Mouse (Mus musculus) lung, postnatal 0 days (tissue): ENCODE measurements at regions not wholly inside any gene's neighbourhood (a gene's known extent, or its start where the extent isn't known, plus 50 kb on each side); places are given as distances from the start of the nearest gene placed in this dataset.

Experiments
- ATAC-seq: fragments of 200-750 bp; cut with Nextera tagmentation; 2 replicates; pipeline ENCODE4 v1.8.0; 2017; ENCODE audit warnings: moderate library complexity
- DNase-seq: peaks from one replicate; pipeline ENCODE4 v3.0.0-alpha.2; 2016; ENCODE audit warnings: low spot score
- H3K27ac ChIP-seq: fragments of 300-500 bp; sonication (generic); 2 replicates; pipeline ENCODE4 v1.5.1; 2014; ENCODE audit warnings: antibody characterized with exemption, mild to moderate bottlenecking, low read length, mixed read lengths
- H3K27me3 ChIP-seq: fragments of 300-500 bp; sonication (generic); replicated peaks from 2 replicates; pipeline ENCODE4 v1.6.1; 2014; ENCODE audit warnings: low read length, mixed read lengths; ENCODE audit not compliant: insufficient read depth
- H3K36me3 ChIP-seq: fragments of 300-500 bp; sonication (generic); 2 replicates; pipeline ENCODE4 v1.6.1; 2014; ENCODE audit warnings: low read length, mixed read lengths; ENCODE audit not compliant: insufficient read depth
- H3K4me1 ChIP-seq: fragments of 300-500 bp; sonication (generic); 2 replicates; pipeline ENCODE4 v1.6.1; 2014; ENCODE audit warnings: antibody characterized with exemption, low read depth, low read length, mixed read lengths; ENCODE audit not compliant: insufficient read depth
- H3K4me2 ChIP-seq: fragments of 300-500 bp; sonication (generic); replicated peaks from 2 replicates; pipeline ENCODE4 v1.6.1; 2014; ENCODE audit warnings: low read depth, mild to moderate bottlenecking, low read length, moderate library complexity, mixed read lengths
- H3K4me3 ChIP-seq: fragments of 300-500 bp; sonication (generic); 2 replicates; pipeline ENCODE4 v1.5.1; 2014; ENCODE audit warnings: low read depth, low read length
- H3K9ac ChIP-seq: fragments of 300-500 bp; sonication (generic); replicated peaks from 2 replicates; pipeline ENCODE4 v1.6.1; 2014; ENCODE audit warnings: low read depth, mild to moderate bottlenecking
- H3K9me3 ChIP-seq: fragments of 300-500 bp; sonication (generic); 2 replicates; pipeline ENCODE4 v1.6.1; 2016; ENCODE audit warnings: low read length, mixed read lengths
- CTCF ChIP-seq: IDR thresholded peaks from 2 replicates; pipeline ENCODE4 v1.5.1; 2016; ENCODE audit warnings: antibody characterized with exemption, mild to moderate bottlenecking
- EP300 ChIP-seq: IDR thresholded peaks from 2 replicates; pipeline ENCODE4 v1.6.1; 2016; ENCODE audit warnings: antibody characterized with exemption, mild to moderate bottlenecking, control low read depth
- WGBS: fragments of 180-500 bp; shearing (Covaris S2); extraction: QIAGEN DNeasy Blood & Tissue Kit; methylation state at CpG from one replicate; pipeline ENCODE4 v1.1.7; 2014; 5-methylcytosine and 5-hydroxymethylcytosine counted together

DNA sequence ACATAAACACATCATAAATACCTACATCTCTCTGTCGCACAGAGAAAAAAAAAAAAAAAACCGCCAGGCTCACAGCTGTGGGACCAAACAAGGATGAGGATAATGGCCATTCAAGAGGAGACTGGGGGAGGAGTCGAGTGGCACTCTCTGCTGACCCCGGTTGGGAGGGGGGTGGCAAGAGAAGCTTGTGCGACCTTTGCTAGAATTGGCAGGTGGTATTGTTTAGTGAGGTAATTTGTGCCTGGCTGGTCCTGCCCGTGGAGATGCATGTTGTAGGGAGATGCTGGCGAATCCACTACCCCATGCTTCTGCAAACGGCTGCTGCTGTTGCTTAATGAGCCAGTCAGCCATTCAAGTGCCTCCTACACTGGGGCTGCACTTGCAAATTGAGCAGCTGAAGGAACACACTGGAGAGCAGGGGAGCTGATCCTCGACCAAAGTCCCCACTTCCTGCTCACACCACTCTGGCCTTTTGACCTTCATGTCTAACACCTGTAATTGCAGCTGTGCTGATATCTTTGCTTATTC, 66.5 kb upstream of the Lmo2 start:
- Histone ChIP-seq H3K36me3 (no peaks in the 10 kb centered on the region), H3K4me3 (no peak overlapping the region), H3K4me2 (no peak overlapping the region), H3K4me1 (no peaks in the 10 kb centered on the region), H3K27me3 (no peaks in the 10 kb centered on the region), H3K9ac (no peak overlapping the region), H3K27ac (no peak overlapping the region), H3K9me3 (no peaks in the 10 kb centered on the region)
- DNase-seq (no peak), ATAC-seq (no peak)
- no peak for TF ChIP-seq CTCF
- no peak for TF ChIP-seq EP300
- WGBS = 17% methylated on average over 9 of the region's 9 CpGs

DNA sequence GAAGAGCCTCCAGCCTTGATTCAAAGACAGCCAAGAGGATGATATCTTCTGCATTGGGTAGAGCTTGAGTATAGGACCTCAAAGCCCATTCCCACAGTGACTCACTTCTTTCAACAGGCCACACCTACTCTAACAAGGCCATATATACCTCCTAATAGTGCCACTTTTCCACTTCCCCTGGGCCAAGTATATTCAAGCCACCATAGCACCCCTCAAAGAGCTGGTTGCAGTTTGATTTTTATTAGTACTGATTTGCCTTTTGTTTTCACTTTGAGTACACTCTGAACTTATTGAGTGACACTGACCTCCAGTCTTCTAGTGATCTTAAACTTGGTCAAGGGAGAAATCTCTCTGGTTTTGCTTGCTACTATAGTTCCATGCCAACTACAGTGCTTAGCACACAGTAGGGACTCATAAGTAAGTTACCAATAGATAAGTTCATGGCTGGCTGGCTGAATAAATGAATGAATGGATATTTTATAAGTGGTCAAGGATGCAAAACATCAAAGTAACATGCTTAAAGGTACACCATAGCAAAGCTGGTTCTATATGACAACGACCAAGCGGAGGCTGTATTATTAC, 64.5 kb upstream of the Lmo2 start:
- Histone ChIP-seq H3K27ac (no peak overlapping the region), H3K4me2 (no peak overlapping the region)

DNA sequence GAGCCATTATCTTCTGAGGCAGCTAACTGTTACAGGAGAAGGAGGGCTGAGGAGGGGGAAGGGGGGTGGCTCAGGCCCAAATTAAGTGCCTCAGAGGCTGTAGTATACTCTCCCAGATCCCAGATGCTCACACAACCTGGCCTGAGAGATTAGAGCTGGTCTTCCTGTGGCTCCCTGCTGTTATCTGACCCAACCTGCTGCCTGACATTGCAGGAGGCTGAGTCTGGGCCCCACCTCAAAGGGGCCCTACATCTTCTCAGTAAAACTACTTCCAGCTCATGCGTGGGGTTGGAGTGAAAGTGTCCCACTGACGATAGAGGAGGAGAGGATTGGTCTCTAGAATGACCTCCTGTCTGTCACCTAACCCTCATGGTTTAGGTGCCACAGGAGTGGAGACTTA, 64.0 kb upstream of the Lmo2 start:
- Histone ChIP-seq H3K4me1 (no peaks in the 10 kb centered on the region), H3K4me2 (no peak overlapping the region), H3K9me3 (no peaks in the 10 kb centered on the region), H3K4me3 (no peak overlapping the region), H3K27ac (no peak overlapping the region), H3K9ac (no peak overlapping the region), H3K27me3 (no peaks in the 10 kb centered on the region), H3K36me3 (no peaks in the 10 kb centered on the region)
- 0 out of 2 replicates have a peak, but pooled peaks have one; percentile 33 for ATAC-seq
- 50% methylated on average over 2 of the region's 2 CpGs for WGBS
- TF ChIP-seq CTCF (no peak), EP300 (no peak)
- DNase-seq = no peak

More for the DNA sequence above, 64.5 kb upstream of the Lmo2 start:
- no peaks in the 10 kb centered on the region for H3K4me1 ChIP-seq
- 91% methylated on average over 2 of the region's 2 CpGs for WGBS
- H3K27me3 ChIP-seq = no peaks in the 10 kb centered on the region
- H3K9me3 ChIP-seq = no peaks in the 10 kb centered on the region
- TF ChIP-seq CTCF (no peak), EP300 (no peak)
- H3K4me3 ChIP-seq = no peak overlapping the region
- H3K36me3 ChIP-seq = no peaks in the 10 kb centered on the region
- H3K9ac ChIP-seq = no peak overlapping the region
- DNase-seq (no peak), ATAC-seq (no peak)

DNA sequence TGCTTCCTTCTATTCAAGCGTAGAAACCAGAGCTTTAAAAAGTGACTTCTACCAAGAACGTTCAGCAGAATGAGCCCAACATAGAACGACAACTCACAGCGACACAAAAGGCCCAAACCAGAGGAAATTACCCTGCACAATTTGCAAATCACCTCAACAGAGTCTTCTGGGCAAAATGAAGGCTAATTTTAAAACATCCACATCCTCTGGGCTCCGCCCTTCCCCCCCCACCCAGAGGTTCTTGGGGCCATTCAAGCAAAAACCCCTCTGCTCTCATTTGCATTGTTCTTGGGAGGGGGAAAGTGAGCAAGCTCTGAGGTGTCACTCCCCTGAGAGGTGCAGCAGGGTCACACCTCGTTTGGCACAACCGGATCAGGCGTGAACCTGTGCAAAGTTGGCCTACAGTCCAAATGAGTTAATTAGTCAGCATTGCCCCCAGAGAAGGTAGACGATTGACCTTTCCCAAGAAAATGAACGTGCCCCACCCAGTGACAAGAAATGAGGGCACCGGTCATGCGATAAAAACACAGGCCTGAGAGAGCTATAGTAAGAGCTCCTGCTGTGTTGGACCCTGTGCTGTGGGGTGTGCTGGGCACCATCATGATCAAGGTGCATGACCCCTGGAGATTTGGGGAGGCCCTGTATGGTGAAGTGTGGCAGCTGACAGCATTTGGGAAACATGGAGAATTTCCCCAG, 62.7 kb upstream of the Lmo2 start:
- H3K9ac ChIP-seq = no peak overlapping the region
- no peaks in the 10 kb centered on the region for H3K4me1 ChIP-seq
- H3K36me3 ChIP-seq = no peaks in the 10 kb centered on the region
- no peak overlapping the region for H3K27ac ChIP-seq
- no peak for TF ChIP-seq CTCF
- TF ChIP-seq EP300 = no peak
- WGBS = 63% methylated on average over 12 of the region's 12 CpGs
- ATAC-seq = no peak
- no peaks in the 10 kb centered on the region for H3K9me3 ChIP-seq
- H3K4me2 ChIP-seq = no peak overlapping the region
- no peaks in the 10 kb centered on the region for H3K27me3 ChIP-seq
- no peak for DNase-seq
- no peak overlapping the region for H3K4me3 ChIP-seq

DNA sequence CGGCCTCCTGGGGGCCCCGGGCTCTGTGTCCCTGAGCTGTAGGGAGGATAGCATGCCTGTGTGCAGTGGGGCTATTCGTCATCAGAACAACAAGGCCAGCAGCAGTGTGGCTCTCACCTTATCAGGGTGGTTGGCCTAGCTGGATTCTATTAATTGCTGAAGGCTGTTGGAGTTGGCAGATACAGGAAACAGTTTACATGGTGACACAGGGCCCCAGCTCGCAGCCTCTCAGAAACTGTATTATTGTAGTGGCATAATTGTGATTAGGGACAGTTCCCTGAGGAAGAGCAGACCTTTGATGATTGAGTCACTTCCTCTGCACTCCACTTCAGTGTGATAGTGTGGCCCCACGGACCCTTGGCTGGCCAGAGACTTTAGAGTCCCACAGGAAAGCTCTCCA, 61.6 kb upstream of the Lmo2 start:
- Histone ChIP-seq H3K27me3 (no peaks in the 10 kb centered on the region), H3K9ac (no peak overlapping the region), H3K4me2 (no peak overlapping the region), H3K4me1 (peaks cover 3% of the 10 kb centered on the region; the same call in 1 of the 2 replicates), H3K9me3 (no peaks in the 10 kb centered on the region), H3K27ac (no peak overlapping the region), H3K36me3 (no peaks in the 10 kb centered on the region), H3K4me3 (no peak overlapping the region)
- DNase-seq (no peak), ATAC-seq (0 out of 2 replicates have a peak, but pooled peaks have one; percentile 10)
- WGBS = 34% methylated on average over 5 of the region's 5 CpGs
- TF ChIP-seq EP300 (no peak), CTCF (no peak)

DNA sequence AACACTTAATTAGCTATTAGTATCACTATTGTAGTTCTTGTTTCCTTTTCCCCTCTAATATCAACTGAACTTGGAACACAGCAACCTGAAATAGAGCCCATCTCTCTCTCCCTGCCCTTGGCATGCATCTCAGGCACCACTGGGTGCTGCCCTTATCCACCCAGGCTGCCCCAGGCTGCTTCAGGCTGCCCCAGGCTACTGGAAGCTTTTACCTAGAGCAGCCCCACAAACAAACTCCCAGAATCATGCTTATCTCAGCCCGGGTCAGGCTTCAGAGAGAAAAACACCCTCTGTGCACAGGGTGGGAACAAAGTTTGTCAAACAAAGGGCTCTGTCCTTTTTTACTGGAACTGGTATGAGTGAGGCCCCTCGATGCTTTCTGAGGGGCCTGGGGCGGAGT, 61.0 kb upstream of the Lmo2 start:
- no peak overlapping the region for H3K4me3 ChIP-seq
- no peak overlapping the region for H3K4me2 ChIP-seq
- no peak for ATAC-seq
- TF ChIP-seq CTCF (peak; percentile 30; the same call in 1 of the 2 replicates), EP300 (no peak)
- peaks cover 3% of the 10 kb centered on the region; the same call in 1 of the 2 replicates for H3K4me1 ChIP-seq
- no peak for DNase-seq
- 38% methylated on average over 3 of the region's 3 CpGs for WGBS
- H3K9me3 ChIP-seq = no peaks in the 10 kb centered on the region
- H3K36me3 ChIP-seq = no peaks in the 10 kb centered on the region
- no peaks in the 10 kb centered on the region for H3K27me3 ChIP-seq
- H3K27ac ChIP-seq = no peak overlapping the region
- no peak overlapping the region for H3K9ac ChIP-seq
